Mouse (Mus musculus) megakaryocyte, embryonic 14.5 days (primary cell): ENCODE data around the gene Gdpd2. TPM values are rescaled to one million over a fixed set of nuclear protein-coding genes. Genes with fewer than 3 reads are reported as not detected.

Source experiments
- H3K27me3 ChIP-seq: replicated peaks from 2 replicates; pipeline ENCODE3; 2012; ENCODE audit warnings: inconsistent platforms
- H3K36me3 ChIP-seq: replicated peaks from 2 replicates; pipeline ENCODE3; 2012; ENCODE audit warnings: low read length, inconsistent platforms, mixed read lengths
- H3K4me1 ChIP-seq: 2 replicates; pipeline ENCODE4 v1.6.1; 2012; ENCODE audit warnings: inconsistent platforms
- H3K4me3 ChIP-seq: replicated peaks from 2 replicates; pipeline ENCODE3; 2012; ENCODE audit warnings: moderate library complexity, mild to moderate bottlenecking, inconsistent platforms
- H3K9me3 ChIP-seq: 2 replicates; pipeline ENCODE4 v1.6.1; 2012; ENCODE audit warnings: inconsistent platforms
- FLI1 ChIP-seq: IDR thresholded peaks from 2 replicates; pipeline ENCODE4 v1.6.1; 2012; ENCODE audit warnings: low read length, inconsistent platforms, mixed read lengths
- GATA1 ChIP-seq: IDR thresholded peaks from 3 replicates; pipeline ENCODE4 v1.6.1; 2012; ENCODE audit warnings: mixed read lengths, low read length, inconsistent platforms, borderline replicate concordance
- polyA plus RNA-seq: library from polyadenylated mRNA; stranded (reverse); fragments of >175 nt; gene quantifications from 2 replicates; pipeline ENCODE4 v1.2.3, GENCODE M21; 2012; ENCODE audit warnings: low replicate concordance; ENCODE audit not compliant: insufficient read depth

Gdpd2 gene
- polyA plus RNA-seq, 1 experiment, result not detected

DNA sequence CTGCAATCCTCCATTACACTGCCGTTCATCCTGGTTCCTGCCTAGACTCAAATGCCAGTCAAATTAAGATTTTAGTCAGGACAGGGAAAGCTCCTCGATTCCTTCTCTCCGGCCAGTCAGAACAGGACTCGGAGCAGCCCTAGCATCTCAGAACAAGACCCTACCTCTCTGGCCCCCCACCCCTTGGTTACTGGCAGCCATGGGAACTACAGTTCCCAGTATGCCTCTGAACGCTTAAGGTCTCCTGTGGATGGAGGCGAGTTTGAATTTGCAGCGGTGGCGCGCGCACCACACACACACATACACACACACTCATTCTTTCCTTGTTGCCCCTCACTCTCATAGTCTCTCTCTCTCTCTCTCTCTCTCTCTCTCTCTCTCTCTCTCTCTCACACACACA, 9.8 kb downstream of the Gdpd2 start:
- Histone ChIP-seq H3K4me3 (peak overlapping the region; percentile 90), H3K9me3 (peaks cover 7% of the 10 kb centered on the region; the same call in 1 of the 2 replicates), H3K27me3 (peaks cover 35% of the 10 kb centered on the region), H3K36me3 (no peaks in the 10 kb centered on the region), H3K4me1 (peaks cover 23% of the 10 kb centered on the region)
- TF ChIP-seq GATA1, result no peak
- TF ChIP-seq FLI1, result no peak

DNA sequence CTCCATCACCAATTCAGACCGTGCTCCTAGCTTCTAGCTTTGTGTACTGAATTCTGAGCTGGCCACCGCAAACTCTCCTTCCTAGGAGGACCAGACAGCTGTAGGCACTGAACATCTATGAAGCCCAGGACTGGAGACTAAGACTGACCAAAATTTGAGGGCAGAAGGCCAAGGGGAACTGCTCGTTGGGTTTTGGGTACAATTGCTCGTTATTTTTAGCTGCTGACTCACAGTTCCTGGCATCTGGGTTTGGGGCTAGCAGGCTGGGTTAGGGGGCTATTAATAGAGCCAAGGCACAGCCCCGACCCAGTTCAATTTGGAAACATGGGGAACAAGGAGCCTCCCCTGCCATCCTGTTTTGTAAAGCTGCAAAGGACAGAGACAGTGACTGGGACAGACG, 11.1 kb downstream of the Gdpd2 start:
- TF ChIP-seq FLI1, result no peak
- TF ChIP-seq GATA1, result no peak
- Histone ChIP-seq H3K4me3 (peak overlapping the region; percentile 18), H3K36me3 (no peaks in the 10 kb centered on the region), H3K9me3 (peaks cover 7% of the 10 kb centered on the region; the same call in 1 of the 2 replicates), H3K27me3 (peaks cover 29% of the 10 kb centered on the region), H3K4me1 (peaks cover 23% of the 10 kb centered on the region)

DNA sequence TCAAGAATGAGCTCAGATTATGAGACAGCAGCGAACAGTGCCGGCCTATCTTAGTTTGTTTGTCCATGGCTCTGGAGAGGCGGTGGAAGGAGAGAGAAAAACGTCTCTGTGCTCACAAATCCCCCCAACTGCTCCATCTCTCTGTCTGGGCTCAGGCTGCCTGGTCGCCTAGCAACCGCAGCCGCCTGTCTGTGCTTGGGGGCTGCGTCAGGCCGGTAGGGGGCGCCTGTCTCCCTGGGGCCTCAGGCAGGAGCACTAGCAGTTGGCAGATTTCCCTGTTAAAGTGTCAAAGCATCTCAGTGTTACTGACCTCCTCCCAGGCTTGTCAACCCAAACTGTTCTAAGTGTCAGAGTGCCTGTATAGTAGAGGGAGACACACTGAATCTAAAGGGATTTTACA, 12.3 kb downstream of the Gdpd2 start:
- Histone ChIP-seq H3K9me3 (peaks cover 7% of the 10 kb centered on the region; the same call in 1 of the 2 replicates), H3K4me3 (no peak overlapping the region), H3K27me3 (peaks cover 21% of the 10 kb centered on the region), H3K4me1 (peaks cover 23% of the 10 kb centered on the region), H3K36me3 (no peaks in the 10 kb centered on the region)
- TF ChIP-seq GATA1 (no peak), FLI1 (no peak)

DNA sequence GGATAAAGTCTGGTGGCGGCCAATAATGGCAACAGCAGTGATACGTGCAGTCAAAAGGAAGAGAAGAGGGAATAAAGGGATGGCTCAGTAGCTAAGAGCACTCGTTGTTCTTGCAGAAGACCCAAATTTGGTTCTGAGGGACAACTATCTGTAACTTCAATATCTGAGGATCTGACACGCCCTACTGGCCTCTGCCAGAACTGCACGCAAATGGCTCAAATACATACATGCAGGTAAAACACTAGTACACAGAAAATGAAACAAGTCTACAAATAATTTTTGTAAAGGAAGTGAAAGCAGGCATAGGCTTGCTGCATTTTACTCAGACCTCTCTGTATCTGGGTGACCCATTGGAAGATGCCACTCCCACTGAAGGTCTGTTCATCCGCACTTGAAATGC, 36.2 kb downstream of the Gdpd2 start:
- Histone ChIP-seq H3K4me1 (peaks cover 13% of the 10 kb centered on the region), H3K27me3 (peaks cover 45% of the 10 kb centered on the region), H3K36me3 (no peaks in the 10 kb centered on the region), H3K4me3 (no peak overlapping the region), H3K9me3 (no peaks in the 10 kb centered on the region)
- TF ChIP-seq FLI1 (no peak), GATA1 (no peak)

DNA sequence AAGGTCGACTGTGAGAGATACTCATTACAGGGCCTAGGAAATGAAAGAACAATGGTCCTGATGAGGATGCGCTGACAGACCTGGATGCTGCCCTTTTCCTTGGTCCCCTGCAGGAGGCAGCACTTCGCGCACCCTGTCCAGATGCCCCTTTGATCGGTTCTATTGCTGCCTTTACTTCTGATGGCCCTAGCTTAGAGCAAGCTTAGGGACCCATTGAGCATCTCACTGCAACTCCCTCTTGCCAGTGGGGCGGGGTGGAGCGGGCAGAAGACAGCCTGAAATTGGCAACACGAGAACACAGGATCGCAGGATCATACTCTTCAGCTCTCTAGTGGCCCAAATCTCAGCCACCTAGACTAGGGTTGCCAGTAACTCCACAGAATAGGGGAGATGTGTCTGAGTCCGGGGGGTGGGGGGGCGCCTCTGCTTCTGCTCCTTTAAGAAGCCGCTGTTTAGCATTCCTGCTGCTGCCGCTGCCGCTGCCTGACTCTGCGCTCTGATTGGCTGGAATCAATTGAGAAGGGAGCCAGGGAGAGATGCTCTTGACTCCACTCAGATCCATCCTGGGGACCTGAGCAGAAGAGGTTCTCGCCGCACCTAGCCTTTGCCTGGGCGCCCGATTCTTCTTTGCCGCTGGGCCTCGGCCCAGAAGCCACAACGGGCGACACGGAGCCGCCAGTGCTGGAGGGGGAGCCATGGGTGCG, 37.7 kb downstream of the Gdpd2 start, which contains the start of gene Dlg3:
Gene Dlg3 (plus strand): TSS at position 542 of the 704 bp plus-strand sequence.
- Histone ChIP-seq H3K4me1 (peaks cover 13% of the 10 kb centered on the region), H3K36me3 (no peaks in the 10 kb centered on the region), H3K27me3 (peaks cover 58% of the 10 kb centered on the region), H3K4me3 (peak within 1 kb of the TSS; percentile 87), H3K9me3 (no peaks in the 10 kb centered on the region)
- TF ChIP-seq FLI1 (no peak), GATA1 (no peak)

DNA sequence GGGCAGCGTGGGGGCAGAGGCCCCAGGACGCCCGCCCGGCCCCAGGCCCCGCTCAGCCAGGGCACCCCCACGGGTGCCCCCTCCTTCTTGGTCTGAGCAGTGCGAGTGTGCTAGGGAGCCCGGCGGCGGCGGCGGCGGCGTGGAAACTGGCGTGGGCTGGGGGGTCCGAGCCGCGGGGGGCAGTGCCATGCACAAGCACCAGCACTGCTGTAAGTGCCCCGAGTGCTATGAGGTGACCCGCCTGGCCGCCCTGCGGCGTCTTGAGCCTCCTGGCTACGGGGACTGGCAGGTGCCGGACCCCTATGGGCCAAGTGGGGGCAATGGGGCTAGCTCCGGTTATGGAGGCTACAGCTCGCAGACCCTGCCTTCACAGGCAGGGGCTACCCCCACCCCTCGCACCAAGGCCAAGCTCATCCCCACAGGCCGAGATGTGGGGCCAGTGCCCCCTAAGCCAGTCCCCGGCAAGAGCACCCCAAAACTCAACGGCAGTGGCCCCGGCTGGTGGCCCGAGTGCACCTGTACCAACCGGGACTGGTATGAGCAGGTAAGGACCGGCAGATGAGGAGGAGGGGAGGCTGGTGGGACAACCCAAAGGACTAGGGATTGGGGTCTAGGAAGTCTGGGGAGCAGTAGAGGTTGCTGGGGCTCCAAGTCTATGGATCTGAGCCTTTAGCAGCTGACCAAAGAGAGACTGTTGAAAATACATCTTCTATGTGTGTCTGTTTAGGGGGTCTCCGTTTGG, 38.4 kb downstream of the Gdpd2 start:
- H3K4me3 ChIP-seq, result peak overlapping the region; percentile 87
- no peaks in the 10 kb centered on the region for H3K36me3 ChIP-seq
- H3K9me3 ChIP-seq, result no peaks in the 10 kb centered on the region
- peaks cover 13% of the 10 kb centered on the region for H3K4me1 ChIP-seq
- TF ChIP-seq GATA1, result no peak
- no peak for TF ChIP-seq FLI1
- peaks cover 63% of the 10 kb centered on the region for H3K27me3 ChIP-seq

DNA sequence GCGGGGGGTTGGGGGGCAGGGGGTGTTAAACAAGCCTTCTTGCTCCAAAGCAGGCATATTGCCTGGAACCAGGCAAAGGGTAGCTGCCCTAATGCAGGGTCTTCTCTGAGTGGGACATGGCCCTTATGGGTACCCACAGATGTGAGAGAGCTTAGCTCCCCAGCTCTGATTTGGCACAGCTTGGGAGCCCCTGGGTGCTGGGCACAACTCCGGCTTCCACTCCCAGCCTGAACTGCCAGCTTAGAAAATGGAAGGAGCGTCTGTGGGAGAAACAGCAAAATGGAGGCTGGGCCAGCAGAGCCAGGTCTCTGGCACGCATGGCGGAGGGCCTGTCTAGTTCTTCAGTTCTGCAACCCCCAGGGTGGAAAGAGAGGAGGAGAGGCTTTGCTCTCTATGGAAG, 39.6 kb downstream of the Gdpd2 start:
- TF ChIP-seq FLI1 (no peak), GATA1 (no peak)
- Histone ChIP-seq H3K36me3 (no peaks in the 10 kb centered on the region), H3K4me3 (no peak overlapping the region), H3K4me1 (peaks cover 13% of the 10 kb centered on the region), H3K27me3 (peaks cover 66% of the 10 kb centered on the region), H3K9me3 (no peaks in the 10 kb centered on the region)

DNA sequence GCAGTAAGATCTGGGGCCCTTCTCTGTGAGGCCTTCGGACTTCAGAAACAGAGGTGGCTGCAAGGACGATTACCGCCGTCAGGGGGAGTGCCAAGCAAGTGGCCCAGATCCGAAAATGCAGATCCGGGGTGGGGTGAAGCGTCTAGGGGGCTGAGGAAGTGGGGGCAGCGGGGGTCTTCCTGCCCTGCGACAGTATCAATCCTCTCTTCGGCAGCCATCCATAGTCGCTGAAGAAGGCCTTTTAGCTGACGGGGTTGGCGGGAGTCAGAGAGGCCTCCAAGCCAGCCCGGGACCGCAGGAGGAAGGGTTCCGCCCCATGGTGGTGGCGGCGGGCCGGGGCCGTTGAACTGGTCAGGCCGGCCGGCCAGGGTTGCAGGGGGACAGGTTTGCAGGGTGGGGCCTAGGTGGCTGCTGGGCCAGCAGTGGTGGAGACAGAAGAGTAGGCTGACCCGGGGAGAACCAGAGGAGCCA, 44.7 kb downstream of the Gdpd2 start:
- Histone ChIP-seq H3K27me3 (peaks cover 38% of the 10 kb centered on the region), H3K36me3 (no peaks in the 10 kb centered on the region), H3K9me3 (no peaks in the 10 kb centered on the region), H3K4me1 (peaks cover 13% of the 10 kb centered on the region), H3K4me3 (peak overlapping the region; percentile 90)
- no peak for TF ChIP-seq FLI1
- no peak for TF ChIP-seq GATA1

DNA sequence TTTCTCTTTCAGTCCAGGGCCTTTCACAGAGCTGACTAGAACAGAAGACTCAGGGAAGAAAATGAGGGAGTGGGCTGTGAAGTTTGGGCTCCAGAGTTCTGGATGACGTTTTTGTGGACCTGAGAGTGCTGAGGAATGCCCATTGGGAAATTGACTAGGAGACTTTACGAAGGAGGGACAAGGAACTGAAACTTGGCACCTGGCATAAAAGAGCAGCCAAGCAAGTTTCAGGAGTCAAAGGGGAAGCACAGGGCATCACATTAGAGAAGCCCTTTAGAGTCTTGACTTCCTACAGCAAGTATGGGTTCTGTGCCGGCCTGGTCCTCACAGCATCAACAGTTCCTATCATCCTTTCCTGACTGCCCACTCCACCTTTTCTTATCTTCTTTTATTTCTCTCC, 45.7 kb downstream of the Gdpd2 start:
- Histone ChIP-seq H3K36me3 (no peaks in the 10 kb centered on the region), H3K27me3 (peaks cover 28% of the 10 kb centered on the region), H3K4me1 (peaks cover 18% of the 10 kb centered on the region), H3K9me3 (no peaks in the 10 kb centered on the region), H3K4me3 (no peak overlapping the region)
- TF ChIP-seq GATA1 (no peak), FLI1 (no peak)

DNA sequence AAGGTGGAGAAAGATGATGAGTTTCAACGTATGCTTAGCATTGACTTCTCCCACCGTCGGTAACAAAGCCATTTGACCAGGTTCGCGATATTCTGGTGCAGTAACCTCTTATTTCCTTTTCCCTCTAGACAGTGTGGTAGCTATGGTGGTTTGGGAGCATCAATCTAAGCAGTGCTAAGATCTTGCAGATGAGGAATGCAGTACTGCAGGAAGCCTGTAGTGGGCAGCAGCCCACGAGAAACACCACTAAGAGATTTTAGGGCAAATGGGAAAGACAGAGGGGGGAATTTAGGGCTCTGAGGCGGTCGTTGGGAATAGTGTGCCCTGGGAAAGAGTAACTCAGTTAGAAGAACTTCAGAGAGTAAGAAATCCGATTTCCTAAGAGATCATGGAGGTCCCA, 46.8 kb downstream of the Gdpd2 start:
- peaks cover 22% of the 10 kb centered on the region for H3K27me3 ChIP-seq
- TF ChIP-seq GATA1 (no peak), FLI1 (no peak)
- no peaks in the 10 kb centered on the region for H3K36me3 ChIP-seq
- H3K4me1 ChIP-seq, result peaks cover 27% of the 10 kb centered on the region
- H3K9me3 ChIP-seq, result no peaks in the 10 kb centered on the region
- peak overlapping the region; percentile 92 for H3K4me3 ChIP-seq
